Mouse (Mus musculus): ENCODE results near the gene Pramel7.
"Not testable (repeated sequence)": the region's sequence is repeated elsewhere in the genome, so short reads cannot be mapped to it uniquely, and the experiment has no call there.

Pramel7 gene

DNA sequence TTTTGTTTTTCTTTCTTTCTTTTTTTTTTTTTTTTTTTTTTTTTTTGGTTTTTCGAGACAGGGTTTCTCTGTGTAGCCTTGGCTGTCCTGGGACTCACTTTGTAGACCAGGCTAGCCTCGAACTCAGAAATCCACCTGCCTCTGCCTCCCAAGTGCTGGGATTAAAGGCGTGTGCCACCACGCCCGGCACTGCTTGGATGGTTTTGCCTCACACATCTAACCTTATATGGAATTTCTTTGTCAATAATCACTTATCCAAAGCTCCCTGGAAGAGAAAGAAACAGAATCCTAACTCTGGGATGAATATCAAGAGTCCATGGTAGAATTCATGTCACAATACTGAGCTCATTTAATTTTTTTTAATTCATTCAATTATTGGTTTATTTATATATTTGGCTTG lies at the start of gene Pramel7:
Gene Pramel7 (minus strand): TSS at position 101 of the 400 bp plus-strand sequence.
- in situ Hi-C loops (cut with MboI, MseI), result not testable (repeated sequence)

DNA sequence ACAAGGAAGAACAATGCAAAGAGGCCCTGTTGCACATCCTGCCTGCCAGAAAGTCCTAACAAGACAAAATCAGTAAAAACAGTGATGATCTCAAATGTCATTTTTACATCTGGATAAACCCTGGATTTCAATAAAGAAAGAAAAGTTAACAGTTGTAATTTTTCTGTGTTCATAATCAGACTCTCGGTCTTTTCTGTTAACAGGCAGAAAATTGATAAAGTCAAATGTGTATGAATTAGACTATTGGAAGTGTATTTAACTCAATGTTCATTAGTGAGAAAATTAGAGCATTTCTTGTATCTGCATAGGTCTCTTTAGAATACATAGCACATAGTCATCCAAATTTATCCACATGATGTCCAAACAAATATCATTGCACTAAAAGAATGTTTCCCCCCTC lies 48.5 kb upstream of the Pramel7 start, which contains the start of gene Olfr1128:
Gene Olfr1128 (minus strand): TSS at position 101 of the 400 bp plus-strand sequence.
- in situ Hi-C loops (cut with MboI, MseI), result no loop called here

- in situ Hi-C loops (cut with MboI, MseI), result no loop called here
Observed at GRCm38 (mm10) chr2:87534826-87535225, 37.9 kb upstream of the Pramel7 start.

DNA sequence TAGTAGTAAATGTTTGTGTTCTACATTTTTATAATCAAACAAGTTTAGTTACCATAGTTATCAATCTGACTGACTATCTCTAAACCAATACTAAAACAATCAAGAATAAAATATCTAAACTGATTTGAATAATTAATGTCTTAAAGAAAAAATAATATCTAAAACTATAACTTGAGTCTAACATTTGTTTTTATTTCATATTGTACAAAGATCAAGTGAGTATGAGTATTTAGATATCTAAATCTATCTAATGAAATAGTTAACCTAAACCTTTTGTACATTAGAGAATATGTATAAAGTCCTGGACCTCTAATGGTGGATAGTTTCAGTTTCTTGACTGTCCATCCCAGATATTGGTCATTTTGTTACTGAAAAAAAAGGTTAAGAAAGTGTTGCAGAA lies 34.6 kb upstream of the Pramel7 start, which contains the start of gene Olfr153:
Gene Olfr153 (plus strand): TSS at position 301 of the 400 bp plus-strand sequence.
- in situ Hi-C loops (cut with MboI, MseI), result no loop called here

DNA sequence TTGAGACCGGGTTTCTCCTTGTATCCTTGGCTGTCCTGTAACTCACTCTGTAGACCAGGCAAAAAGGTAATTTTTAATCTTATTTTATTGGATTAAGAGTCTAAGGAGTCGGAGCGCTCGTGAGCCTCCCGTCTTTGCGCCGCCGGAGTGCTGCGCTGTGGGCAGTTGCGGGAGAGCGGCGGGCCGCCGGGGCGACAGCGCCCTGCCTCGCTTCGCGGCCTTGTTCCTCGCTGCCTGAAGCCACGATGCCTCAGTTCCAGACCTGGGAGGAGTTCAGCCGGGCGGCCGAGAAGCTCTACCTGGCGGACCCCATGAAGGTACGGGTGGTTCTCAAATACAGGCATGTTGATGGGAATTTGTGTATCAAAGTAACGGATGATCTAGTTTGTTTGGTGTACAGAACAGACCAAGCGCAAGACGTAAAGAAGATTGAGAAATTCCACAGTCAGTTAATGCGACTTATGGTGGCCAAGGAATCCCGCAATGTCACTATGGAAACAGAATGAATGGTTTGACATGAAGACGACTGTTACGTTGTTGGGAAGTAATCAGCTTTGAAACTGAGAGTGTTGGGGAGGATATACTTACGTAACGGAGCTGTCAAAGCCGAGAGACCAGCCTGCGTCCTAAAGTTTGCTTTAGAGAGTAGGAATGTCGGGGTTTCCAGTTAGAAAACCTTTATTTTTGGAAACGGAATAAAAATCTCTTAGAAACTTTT lies 29.2 kb upstream of the Pramel7 start:
- in situ Hi-C loops (cut with MboI, MseI), result not testable (repeated sequence)

- in situ Hi-C loops (cut with MboI, MseI), result no loop called here
Observed at GRCm38 (mm10) chr2:87520651-87521050, 23.8 kb upstream of the Pramel7 start.

DNA sequence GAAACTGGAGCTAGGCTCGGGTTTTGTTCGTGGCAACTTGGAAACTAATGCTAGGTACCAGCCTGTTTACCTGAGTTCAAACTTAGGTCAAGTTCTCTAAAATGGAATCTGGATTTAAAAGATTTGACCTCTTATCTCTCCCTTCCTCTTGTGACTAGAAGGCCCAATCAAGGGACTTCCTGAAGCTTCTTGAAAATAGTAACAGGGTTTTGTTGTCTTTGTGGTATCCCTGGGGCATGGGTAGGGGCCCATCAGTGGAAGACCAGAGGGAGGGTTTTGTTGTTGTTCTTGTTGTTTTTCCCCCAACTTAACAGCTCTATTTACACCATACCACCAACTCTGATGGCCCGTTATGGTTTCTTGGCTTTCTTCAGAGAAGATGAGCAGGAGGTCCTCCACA lies 19.7 kb upstream of the Pramel7 start:
- in situ Hi-C loops (cut with MboI, MseI), result no loop called here

DNA sequence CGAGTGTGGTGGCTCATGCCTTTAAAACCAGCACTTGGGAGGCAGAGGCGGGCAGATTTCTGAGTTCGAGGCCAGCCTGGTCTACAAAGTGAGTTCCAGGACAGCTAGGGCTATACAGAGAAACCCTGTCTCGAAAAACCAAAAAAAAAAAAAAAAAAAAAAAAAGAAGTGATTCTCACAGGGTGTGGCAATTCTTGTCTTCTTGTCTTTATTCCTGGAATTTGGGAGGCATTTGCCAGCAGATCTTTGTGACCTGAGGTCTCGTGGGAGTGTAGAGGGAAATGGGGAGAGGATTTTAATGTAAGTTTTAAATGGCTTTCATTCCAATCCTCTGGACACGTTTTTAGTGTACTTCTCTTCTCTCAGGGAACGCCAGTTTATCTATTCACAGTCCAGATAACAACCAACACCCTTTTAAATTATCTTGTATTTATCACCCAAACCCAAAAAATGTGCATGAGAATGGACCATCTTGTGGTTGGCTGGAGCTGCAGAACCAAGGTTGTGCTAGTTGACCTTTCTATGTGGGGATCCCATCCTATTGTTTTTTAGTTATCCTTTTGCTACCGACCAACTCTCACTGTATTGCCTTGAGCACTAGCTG lies 18.7 kb upstream of the Pramel7 start:
- in situ Hi-C loops (cut with MboI, MseI), result no loop called here

DNA sequence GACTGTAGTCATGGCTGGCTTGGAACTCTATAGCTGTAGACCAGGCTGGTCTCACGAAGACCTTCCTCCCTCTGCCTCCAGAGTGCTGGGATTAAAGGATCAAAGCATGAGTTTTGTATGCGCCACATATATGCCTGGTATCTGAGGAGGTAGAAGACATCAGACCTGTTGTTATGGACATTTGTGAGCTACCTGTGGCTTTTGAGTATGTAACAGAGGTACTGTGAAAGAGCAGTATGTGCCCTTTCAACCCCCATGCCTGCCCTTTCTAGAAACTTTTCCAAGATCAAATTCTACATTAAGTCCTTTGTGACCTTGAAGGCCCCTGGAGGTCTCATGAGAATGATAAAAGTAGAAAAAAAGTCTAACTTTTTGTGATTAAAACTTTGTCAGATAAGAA lies 18.2 kb upstream of the Pramel7 start:
- in situ Hi-C loops (cut with MboI, MseI), result no loop called here

DNA sequence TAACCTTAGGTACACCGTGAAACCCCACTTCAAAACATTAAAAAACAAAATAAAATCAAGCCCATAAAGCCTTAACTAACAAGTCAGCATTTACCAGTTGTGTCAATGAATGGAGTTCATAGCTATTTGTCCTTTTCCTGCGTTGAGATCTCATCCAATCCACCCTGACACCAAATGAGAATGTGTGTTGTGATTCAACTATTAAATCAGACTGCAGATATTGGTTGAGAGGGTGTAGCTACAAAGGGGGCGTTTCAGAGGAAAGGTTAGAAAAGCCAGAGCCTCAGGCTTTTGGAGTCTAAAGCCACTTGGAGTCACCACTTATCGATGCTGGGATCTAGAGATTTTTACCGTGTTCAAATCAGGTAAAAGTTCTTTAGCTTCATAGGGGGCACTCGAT lies 9.4 kb upstream of the Pramel7 start, which contains the start of gene Pramel6:
Gene Pramel6 (plus strand): TSS at position 301 of the 400 bp plus-strand sequence.
- in situ Hi-C loops (cut with MboI, MseI), result no loop called here

DNA sequence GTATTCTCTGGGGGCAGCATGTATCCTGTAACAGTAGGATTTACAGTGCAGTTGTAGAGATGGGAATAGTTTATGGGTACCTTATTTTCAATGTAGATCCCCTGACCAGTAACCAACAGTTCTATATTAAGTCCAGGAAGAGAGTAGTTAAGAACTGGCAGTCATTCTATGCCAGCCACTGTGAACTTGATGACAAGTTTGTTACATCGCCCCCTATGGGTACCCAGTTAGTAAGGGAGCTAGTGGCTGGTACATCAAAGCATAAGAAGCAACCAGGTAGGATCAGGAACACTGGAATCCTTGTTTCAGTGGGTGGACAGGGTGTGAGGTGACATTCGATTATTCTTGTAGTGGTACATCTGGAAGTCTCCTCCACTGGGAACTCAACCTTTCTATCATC lies 14.6 kb downstream of the Pramel7 start:
- in situ Hi-C loops (cut with MboI, MseI), result no loop called here

DNA sequence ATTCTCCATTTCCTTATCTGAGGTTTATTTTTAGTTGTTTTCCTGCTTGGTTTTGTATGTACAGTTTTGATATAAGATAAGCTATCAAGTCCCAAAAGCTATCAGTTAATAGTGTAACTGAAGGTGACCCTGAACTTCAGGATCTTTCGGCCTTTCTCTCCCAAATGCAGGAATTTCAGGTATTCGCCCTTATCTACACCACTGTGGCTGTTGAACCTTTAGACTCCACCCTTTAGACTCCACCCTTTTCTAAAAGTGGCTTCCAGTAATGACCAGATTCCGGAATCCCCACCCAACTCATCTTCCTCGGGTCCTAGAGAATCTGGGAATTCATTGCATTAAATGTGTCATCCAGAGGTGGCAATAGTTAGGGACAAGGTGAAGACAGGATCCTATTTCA lies 15.7 kb downstream of the Pramel7 start:
- in situ Hi-C loops (cut with MboI, MseI), result no loop called here

- in situ Hi-C loops (cut with MboI, MseI), result no loop called here
Observed at GRCm38 (mm10) chr2:87480207-87480606, 16.7 kb downstream of the Pramel7 start.

GRCm38 (mm10) chr2:87461769-87462168 lies 35.1 kb downstream of the Pramel7 start:
- in situ Hi-C loops (cut with MboI, MseI), result no loop called here

DNA sequence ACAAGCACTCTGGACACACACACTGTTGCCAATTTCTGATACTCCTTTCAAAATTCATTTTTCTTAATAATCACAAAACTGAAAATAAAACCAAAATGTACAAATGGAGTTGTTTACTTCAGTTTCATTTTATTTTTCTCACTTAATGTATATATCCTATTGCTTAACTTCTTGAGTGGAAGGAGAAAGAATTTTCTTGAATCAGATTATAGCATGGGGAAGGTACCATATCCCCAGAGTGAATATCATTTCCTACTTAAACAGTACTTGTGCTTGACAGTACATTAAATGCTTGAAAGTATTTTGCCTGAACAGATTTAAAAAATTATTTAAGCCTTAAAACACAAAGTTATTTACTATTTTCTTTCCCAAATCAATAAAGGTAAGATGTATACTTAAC lies 43.2 kb downstream of the Pramel7 start, which contains the start of gene Olfr1126:
Gene Olfr1126 (plus strand): TSS at position 301 of the 400 bp plus-strand sequence.
- in situ Hi-C loops (cut with MboI, MseI), result no loop called here

Measured in T-helper 2 cell (primary cell).